Comparison of ENCODE assay signal across 15 mouse cellular contexts in genomic region chr14:88570053-88570452, GRCm38 (mm10).
DNase-seq lines count a peak whose midpoint lies in the region; ATAC-seq and TF ChIP-seq lines count a peak whose summit lies in the region.
"Had no signal": no experiment of that assay in that cellular context is flagged by ENCODE, and none has a peak within 500 bp of the region (broad histone marks: within the 10 kb centered on the region; RNA-seq: fewer than 3 reads in every experiment).

No protein-coding gene starts in this region.

- WGBS in hindbrain, postnatal 0 days: 65% methylated on average over 4 of the region's 4 CpGs
- 84% methylated on average over 4 of the region's 4 CpGs for WGBS in hindbrain, embryonic 12.5 days

- no peak overlapping the region for H3K4me3 ChIP-seq in hindbrain, postnatal 0 days (ENCODE audit: low read length)
- no peak overlapping the region for H3K4me3 ChIP-seq in hindbrain, embryonic 12.5 days
- H3K4me3 ChIP-seq: midbrain, embryonic 10.5 days had no signal

- H3K27ac ChIP-seq in hindbrain, postnatal 0 days: no peak overlapping the region
- H3K27ac ChIP-seq in hindbrain, embryonic 12.5 days: no peak overlapping the region
- H3K27ac ChIP-seq: midbrain, embryonic 10.5 days had no signal

- no peaks in the 10 kb centered on the region for H3K36me3 ChIP-seq in hindbrain, postnatal 0 days (ENCODE audit: insufficient read depth, low read length)
- no peaks in the 10 kb centered on the region for H3K36me3 ChIP-seq in hindbrain, embryonic 12.5 days
- H3K36me3 ChIP-seq: midbrain, embryonic 10.5 days had no signal

- no peaks in the 10 kb centered on the region for H3K27me3 ChIP-seq in hindbrain, postnatal 0 days (ENCODE audit: insufficient read depth, low read length)
- H3K27me3 ChIP-seq in hindbrain, embryonic 12.5 days: no peaks in the 10 kb centered on the region

- no peaks in the 10 kb centered on the region for H3K4me1 ChIP-seq in hindbrain, postnatal 0 days (ENCODE audit: insufficient read depth, low read length)
- H3K4me1 ChIP-seq in hindbrain, embryonic 12.5 days: no peaks in the 10 kb centered on the region
- H3K4me1 ChIP-seq: midbrain, embryonic 10.5 days had no signal

- H3K4me2 ChIP-seq in hindbrain, postnatal 0 days (ENCODE audit: low read depth, low read length): no peak overlapping the region
- H3K4me2 ChIP-seq in hindbrain, embryonic 12.5 days (replicated peaks): no peak overlapping the region

- H3K9me3 ChIP-seq in hindbrain, postnatal 0 days (ENCODE audit: low read length): no peaks in the 10 kb centered on the region
- no peaks in the 10 kb centered on the region for H3K9me3 ChIP-seq in hindbrain, embryonic 12.5 days (replicated peaks)
- H3K9me3 ChIP-seq: midbrain, embryonic 10.5 days had no signal

- ATAC-seq in hindbrain, postnatal 0 days: no peak
- no peak for ATAC-seq in hindbrain, embryonic 12.5 days (ENCODE audit: low FRiP score)

- no peak for TF ChIP-seq CTCF in hindbrain, postnatal 0 days (IDR thresholded peaks at IDR 0.05; ENCODE audit: low read depth)

- H3K9ac ChIP-seq in hindbrain, postnatal 0 days (replicated peaks; ENCODE audit: low read length): no peak overlapping the region
- H3K9ac ChIP-seq in hindbrain, embryonic 12.5 days: no peak overlapping the region

- peak; percentile 2 for DNase-seq in hindbrain, postnatal 0 days (ENCODE audit: low spot score)
- DNase-seq in brain, adult 2 months (ENCODE audit: low read depth, low spot score): peak; percentile 28
- peak; percentile 36 for DNase-seq in brain, embryonic 18.5 days (ENCODE audit: low read depth, low spot score)
- peak; percentile 50 to 80 for DNase-seq in layer of hippocampus, postnatal 14 days (ENCODE audit: low spot score in 2 of 2)
- no peak for DNase-seq in heart, adult 9 months (ENCODE audit: low spot score in 2 of 2)
- no peak for DNase-seq in adrenal gland, postnatal 14 days
- DNase-seq: cerebellum, adult 11-12 months; heart, adult 11 months; kidney, adult 2 months; kidney, postnatal 36 days; lung, adult 18-20 months; lung, postnatal 36 days; thymus, adult 18-20 months had no signal

Comparison
In these comparisons a context has a peak if more than half of its experiments do, and no peak if none do; other contexts are left out.
1. DNase-seq: peak in hindbrain, postnatal 0 days (single experiment), brain, adult 2 months (single experiment), brain, embryonic 18.5 days (single experiment) and layer of hippocampus, postnatal 14 days (2 of 2); none in heart, adult 9 months (0 of 2) and adrenal gland, postnatal 14 days (single experiment).